Mouse (Mus musculus) 3134 (cell line): ENCODE results near the gene Mta1.

Experiments
- DNase-seq: peaks from one replicate; pipeline ENCODE4 v3.0.0-alpha.2; 2011; ENCODE audit warnings: low spot score; ENCODE audit not compliant: insufficient read length; ENCODE audit errors: extremely low read depth

Mta1 gene

GRCm38 (mm10) chr12:113097040-113097439 is 1.0 kb upstream of the Mta1 start:
- no peak for DNase-seq

GRCm38 (mm10) chr12:113098530-113099151 is 563 bp downstream of the Mta1 start:
- DNase-seq: peak; percentile 59

- DNase-seq: no peak
These were observed 1.6 kb downstream of the Mta1 start for GRCm38 (mm10) chr12:113099470-113100237.

- peak; percentile 37 for DNase-seq
These were observed 2.5 kb downstream of the Mta1 start for GRCm38 (mm10) chr12:113100448-113101076.

- no peak for DNase-seq
These were observed 3.3 kb downstream of the Mta1 start for GRCm38 (mm10) chr12:113101251-113101960.

GRCm38 (mm10) chr12:113102461-113102860 is 4.4 kb downstream of the Mta1 start:
- no peak for DNase-seq

GRCm38 (mm10) chr12:113103846-113104451 is 5.9 kb downstream of the Mta1 start:
- no peak for DNase-seq

- peak; percentile 64 for DNase-seq
These were observed 8.3 kb downstream of the Mta1 start for GRCm38 (mm10) chr12:113106386-113106785.

GRCm38 (mm10) chr12:113107431-113108124 is 9.5 kb downstream of the Mta1 start:
- DNase-seq: no peak

GRCm38 (mm10) chr12:113108528-113109283 is 10.6 kb downstream of the Mta1 start:
- DNase-seq: no peak

GRCm38 (mm10) chr12:113109801-113110200 is 11.7 kb downstream of the Mta1 start:
- no peak for DNase-seq

GRCm38 (mm10) chr12:113114141-113114540 is 16.1 kb downstream of the Mta1 start:
- DNase-seq: no peak

- DNase-seq: no peak
These were observed 16.9 kb downstream of the Mta1 start for GRCm38 (mm10) chr12:113114856-113115538.

GRCm38 (mm10) chr12:113119516-113120410 is 21.7 kb downstream of the Mta1 start:
- no peak for DNase-seq

- DNase-seq: no peak
These were observed 26.6 kb downstream of the Mta1 start for GRCm38 (mm10) chr12:113124726-113125125.

- DNase-seq: no peak
These were observed 32.7 kb downstream of the Mta1 start for GRCm38 (mm10) chr12:113130732-113131131.

- DNase-seq: no peak
These were observed 33.5 kb downstream of the Mta1 start for GRCm38 (mm10) chr12:113131601-113132000.

- peak; percentile 42 for DNase-seq
These were observed 34.5 kb downstream of the Mta1 start for GRCm38 (mm10) chr12:113132567-113132966.
